Mouse (Mus musculus): Measurements from ENCODE around the gene Rxrb. TPM values are rescaled to one million over a fixed set of nuclear protein-coding genes. Genes with fewer than 3 reads are reported as not detected.
A peak's percentile ranks its signal among the peaks of the same experiment; 100 is the strongest.

Gene Rxrb
- total and polyA plus RNA-seq, 3 experiments, result 27.0 to 47.7 (median 36.9) TPM

- H3K9me3 ChIP-seq (replicated peaks; ENCODE audit: low read length), result no peaks in the 10 kb centered on the region
- DNase-seq (ENCODE audit: extremely low read depth), result no peak
- TF ChIP-seq PAX5 (IDR thresholded peaks at IDR 0.05; ENCODE audit: low read length) (no peak), GABPA (IDR thresholded peaks at IDR 0.05; ENCODE audit: insufficient replicate concordance, low read depth, low read length) (no peak), ZKSCAN1 (IDR thresholded peaks at IDR 0.05; ENCODE audit: borderline replicate concordance, low read depth, low read length) (no peak), SMC3 (IDR thresholded peaks at IDR 0.05; ENCODE audit: low read depth, low read length) (no peak), JUND (conservative IDR thresholded peaks at IDR 0.05; ENCODE audit: low read depth, low read length) (no peak), NRF1 (IDR thresholded peaks at IDR 0.05; ENCODE audit: low read depth, low read length) (no peak), POLR2A (IDR thresholded peaks at IDR 0.05; ENCODE audit: low read depth, low read length) (no peak), ELF1 (IDR thresholded peaks at IDR 0.05; ENCODE audit: low read depth, low read length) (no peak), E2F4 (IDR thresholded peaks at IDR 0.05; ENCODE audit: insufficient replicate concordance, low read depth, low read length) (no peak), KAT2A (IDR thresholded peaks at IDR 0.05; ENCODE audit: insufficient replicate concordance, low read length) (no peak), EP300 (IDR thresholded peaks at IDR 0.05; ENCODE audit: low read length) (no peak), CTCF (conservative IDR thresholded peaks at IDR 0.05 in 1 of 2, IDR thresholded peaks at IDR 0.05 in 1 of 2; ENCODE audit: low read depth in 2 of 2, low read length in 2 of 2) (no peak)
- no peak overlapping the region for H3K4me2 ChIP-seq (ENCODE audit: insufficient read depth, low read depth, poor library complexity, severe bottlenecking)
- H3K36me3 ChIP-seq (replicated peaks in 1 of 2; ENCODE audit: control insufficient read depth in 1 of 2, insufficient read depth in 1 of 2, low read length in 1 of 2), result peaks cover 0 to 11% of the 10 kb centered on the region in 2 experiments
- in situ Hi-C loops (cut with MboI; ENCODE audit: low pct_ligation_motif_present, low pct_unique_long_range_greater_than_20kb, low sequenced_read_pairs) (no loop called here), dilution Hi-C loops (cut with MboI; ENCODE audit: extremely low pct_ligation_motif_present, extremely low pct_unique_long_range_greater_than_20kb, low sequenced_read_pairs) (no loop called here)
- no peak overlapping the region for H3K4me3 ChIP-seq (replicated peaks in 1 of 3; ENCODE audit: low read depth in 2 of 3, low read length in 2 of 3, poor library complexity in 1 of 3)
- H3K9ac ChIP-seq (ENCODE audit: insufficient read depth, low read depth), result no peak overlapping the region
- peaks cover 1% of the 10 kb centered on the region for H3K27me3 ChIP-seq (replicated peaks)
- no peak overlapping the region for H3K27ac ChIP-seq (ENCODE audit: insufficient read depth, low read depth)
- H3K4me1 ChIP-seq (ENCODE audit: control insufficient read depth in 1 of 2, insufficient read depth in 2 of 2), result peaks cover 0 to 14% of the 10 kb centered on the region in 2 experiments; a peak in 2 of 4 replicates
- no peaks in the 10 kb centered on the region for H3K79me2 ChIP-seq (replicated peaks; ENCODE audit: control insufficient read depth, extremely low read depth, insufficient read depth, poor library complexity, severe bottlenecking)
Observed at GRCm38 (mm10) chr17:34072091-34072490, 40.5 kb downstream of the Rxrb start.

GRCm38 (mm10) chr17:34075271-34075670 is 43.7 kb downstream of the Rxrb start:
- in situ Hi-C loops (cut with MboI; ENCODE audit: low pct_ligation_motif_present, low pct_unique_long_range_greater_than_20kb, low sequenced_read_pairs), result no loop called here
- H3K4me2 ChIP-seq (ENCODE audit: insufficient read depth, low read depth, poor library complexity, severe bottlenecking), result no peak overlapping the region
- no peak overlapping the region for H3K4me3 ChIP-seq (replicated peaks in 1 of 3; ENCODE audit: low read depth in 2 of 3, low read length in 2 of 3, poor library complexity in 1 of 3)
- no peaks in the 10 kb centered on the region for H3K9me3 ChIP-seq (replicated peaks; ENCODE audit: low read length)
- DNase-seq (ENCODE audit: extremely low read depth), result peak; percentile 78
- peaks cover 3 to 28% of the 10 kb centered on the region in 2 experiments; a peak in 3 of 4 replicates for H3K4me1 ChIP-seq (ENCODE audit: control insufficient read depth in 1 of 2, insufficient read depth in 2 of 2)
- no peak for TF ChIP-seq UBTF (IDR thresholded peaks at IDR 0.05; ENCODE audit: low read depth, low read length)
- no peak; the same call in 1 of the 2 replicates for TF ChIP-seq MYC (IDR thresholded peaks at IDR 0.05; ENCODE audit: low read depth, low read length)
- TF ChIP-seq MAZ (IDR thresholded peaks at IDR 0.05; ENCODE audit: low read depth, low read length), result no peak
- no peak for TF ChIP-seq ELF1 (IDR thresholded peaks at IDR 0.05; ENCODE audit: low read depth, low read length)
- 0 out of 2 replicates have a peak, but pooled peaks have one; percentile 23 for TF ChIP-seq RCOR1 (conservative IDR thresholded peaks at IDR 0.05; ENCODE audit: low read depth, low read length)
- no peak for TF ChIP-seq SIN3A (IDR thresholded peaks at IDR 0.05; ENCODE audit: low read length)
- TF ChIP-seq USF2 (conservative IDR thresholded peaks at IDR 0.05; ENCODE audit: low read depth, low read length), result no peak
- TF ChIP-seq CTCF (conservative IDR thresholded peaks at IDR 0.05 in 1 of 2, IDR thresholded peaks at IDR 0.05 in 1 of 2; ENCODE audit: low read depth in 2 of 2, low read length in 2 of 2), result peak; percentile 59 to 79; a peak in 3 of 4 replicates
- no peak for TF ChIP-seq IRF4 (IDR thresholded peaks at IDR 0.05; ENCODE audit: low read depth, low read length)
- TF ChIP-seq BHLHE40 (IDR thresholded peaks at IDR 0.05; ENCODE audit: low read depth, low read length), result no peak
- no peak for TF ChIP-seq TCF12 (IDR thresholded peaks at IDR 0.05; ENCODE audit: low read depth, low read length)
- TF ChIP-seq CHD1 (IDR thresholded peaks at IDR 0.05; ENCODE audit: low read depth, low read length), result no peak
- TF ChIP-seq RAD21 (IDR thresholded peaks at IDR 0.05; ENCODE audit: low read depth, low read length), result peak; percentile 45
- TF ChIP-seq SMC3 (IDR thresholded peaks at IDR 0.05; ENCODE audit: low read depth, low read length), result peak; percentile 43
- no peaks in the 10 kb centered on the region for H3K79me2 ChIP-seq (replicated peaks; ENCODE audit: control insufficient read depth, extremely low read depth, insufficient read depth, poor library complexity, severe bottlenecking)
- H3K27me3 ChIP-seq (replicated peaks), result peaks cover 4% of the 10 kb centered on the region
- peaks cover 0 to 4% of the 10 kb centered on the region in 2 experiments for H3K36me3 ChIP-seq (replicated peaks in 1 of 2; ENCODE audit: control insufficient read depth in 1 of 2, insufficient read depth in 1 of 2, low read length in 1 of 2)
- dilution Hi-C loops (cut with MboI; ENCODE audit: extremely low pct_ligation_motif_present, extremely low pct_unique_long_range_greater_than_20kb, low sequenced_read_pairs), result no loop called here
- H3K27ac ChIP-seq (ENCODE audit: insufficient read depth, low read depth), result no peak overlapping the region
- no peak overlapping the region for H3K9ac ChIP-seq (ENCODE audit: insufficient read depth, low read depth)

Data from CH12.LX (cell line).